Mouse (Mus musculus) liver, postnatal 0 days (tissue): ENCODE measurements around the gene Olfr69.

ENCODE experiments used
- CTCF ChIP-seq: sonication (generic); IDR thresholded peaks from 2 replicates; pipeline ENCODE4 v1.5.1; 2016; ENCODE audit warnings: antibody characterized with exemption, low read depth
- EP300 ChIP-seq: IDR thresholded peaks from 2 replicates; pipeline ENCODE4 v1.6.1; 2016; ENCODE audit warnings: antibody characterized with exemption, low read depth, mild to moderate bottlenecking

DNA sequence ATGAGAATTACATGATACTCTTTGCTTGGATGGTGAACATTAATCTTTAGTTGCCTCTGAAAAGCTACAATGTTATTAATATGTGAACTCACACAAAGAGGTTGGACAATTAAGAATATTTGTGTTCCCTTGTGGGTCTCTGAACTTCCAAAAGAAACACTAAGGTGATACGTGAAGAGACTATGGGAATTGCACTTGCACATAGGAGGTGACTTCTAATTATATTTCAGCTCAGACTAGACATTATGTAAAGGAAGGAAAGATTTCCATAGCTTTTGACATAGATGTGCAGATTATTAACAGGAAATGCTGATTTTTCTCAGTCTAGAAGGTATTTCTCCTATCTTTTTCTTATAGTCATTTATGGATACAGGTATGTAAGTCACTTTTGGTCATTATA lies 41.3 kb downstream of the Olfr69 start, which contains the start of gene Olfr628:
- TF ChIP-seq CTCF (no peak), EP300 (no peak)
